Mouse (Mus musculus): ENCODE measurements around the gene Gm43064.
"Not testable (repeated sequence)": the region's sequence is repeated elsewhere in the genome, so short reads cannot be mapped to it uniquely, and the experiment has no call there.

Gm43064 gene

DNA sequence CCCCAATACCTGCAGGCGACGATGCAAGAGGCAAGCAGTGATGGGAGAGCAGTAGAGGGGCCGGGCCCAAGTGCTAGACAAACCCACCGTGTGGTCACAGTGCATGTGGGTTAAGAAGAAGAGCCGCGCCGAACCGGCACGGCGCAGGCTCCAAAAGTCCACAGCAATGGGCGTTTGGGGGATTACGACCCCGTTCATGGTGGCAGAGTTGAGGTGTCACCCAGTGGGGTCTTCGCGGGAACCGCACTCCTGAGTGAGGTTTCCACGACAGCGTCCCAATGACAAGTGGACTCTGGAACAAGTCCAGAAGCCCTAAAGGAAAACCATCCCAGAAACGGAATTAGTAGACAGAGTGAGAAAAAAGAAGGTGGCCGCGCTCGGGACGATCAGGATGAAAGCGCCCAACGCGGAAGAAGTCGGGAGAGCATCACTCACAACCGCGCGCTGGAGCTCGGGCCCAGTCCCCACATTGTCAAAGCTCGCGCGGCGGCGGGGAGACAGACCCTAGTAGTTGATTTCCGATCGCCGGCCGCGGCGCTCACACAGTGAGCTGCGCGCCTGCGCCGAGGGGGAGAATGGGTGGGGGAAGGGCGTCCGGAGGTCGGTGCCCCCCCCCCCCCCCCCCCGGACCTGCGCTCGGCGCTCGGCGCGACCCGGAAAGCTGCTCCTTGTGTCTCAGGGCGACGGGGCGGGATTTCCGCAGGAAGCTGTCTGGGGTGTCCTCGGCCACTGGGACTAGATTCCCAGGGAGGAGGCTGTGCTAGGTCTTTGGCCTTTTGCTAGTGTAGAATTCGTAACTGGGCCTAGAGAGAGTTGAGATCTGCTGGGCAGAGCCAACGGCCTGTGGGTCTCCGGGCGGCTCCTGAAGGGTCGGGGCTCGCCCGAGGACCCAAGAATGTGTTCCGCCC is at the start of gene Gm43064, which contains the start of the genes Dclre1b and Ap4b1:
TSS of gene Gm43064 (plus strand) at position 683 of the 908 bp plus-strand sequence.
TSS of gene Dclre1b (minus strand) at position 554 of the 908 bp plus-strand sequence.
TSS of gene Ap4b1 (plus strand) at position 630 of the 908 bp plus-strand sequence.
- DNase-seq, result peak; percentile 95 to 97

DNA sequence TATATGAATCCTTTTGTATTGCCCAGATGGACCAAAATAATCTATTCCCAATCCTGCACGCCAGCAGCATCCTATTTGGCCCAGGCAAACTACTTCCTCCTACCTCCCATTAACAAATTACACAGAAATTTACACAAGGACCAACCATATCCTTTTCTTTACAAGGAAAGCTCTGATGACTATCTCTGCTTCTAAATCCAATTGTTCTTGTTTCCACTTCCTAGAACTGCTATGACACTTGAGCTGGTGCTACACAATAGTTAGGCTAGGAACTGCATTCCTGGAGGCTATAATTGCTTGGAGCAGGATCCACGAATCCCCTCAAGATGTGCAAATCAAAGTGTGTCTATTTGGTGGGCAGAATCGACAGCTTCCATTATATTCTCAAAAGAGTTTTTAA is 42.6 kb upstream of the Gm43064 start:
- no peak for DNase-seq

DNA sequence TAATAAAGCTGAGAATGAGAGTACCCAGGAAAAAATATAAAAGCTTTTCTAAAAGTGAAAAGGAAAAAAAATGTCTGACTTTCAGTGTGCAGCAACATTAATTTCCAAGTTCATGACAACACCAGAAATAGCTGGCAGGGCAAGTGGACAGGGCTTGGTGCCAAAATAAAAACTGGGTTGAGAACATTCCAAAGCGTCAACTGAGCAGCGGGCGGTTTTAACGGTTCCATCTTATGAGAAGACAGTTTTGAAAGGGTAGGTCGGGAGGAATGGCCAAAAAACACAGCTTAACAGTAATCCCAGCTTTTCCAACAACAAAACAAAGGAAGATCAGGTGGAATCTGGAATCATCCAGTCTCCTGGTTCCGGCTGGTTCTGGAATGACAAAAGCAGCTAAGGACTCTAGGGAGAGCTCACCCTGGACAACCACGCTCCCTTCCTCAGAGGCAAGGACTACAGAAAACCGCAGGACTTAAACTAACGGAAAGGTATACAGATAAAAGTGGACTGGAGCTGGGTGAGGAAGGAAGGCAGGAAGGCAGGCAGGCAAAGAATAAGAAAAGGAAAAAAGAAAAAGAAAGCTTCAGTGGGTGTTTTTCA is 37.7 kb upstream of the Gm43064 start:
- peak; percentile 87 to 90 for DNase-seq

DNA sequence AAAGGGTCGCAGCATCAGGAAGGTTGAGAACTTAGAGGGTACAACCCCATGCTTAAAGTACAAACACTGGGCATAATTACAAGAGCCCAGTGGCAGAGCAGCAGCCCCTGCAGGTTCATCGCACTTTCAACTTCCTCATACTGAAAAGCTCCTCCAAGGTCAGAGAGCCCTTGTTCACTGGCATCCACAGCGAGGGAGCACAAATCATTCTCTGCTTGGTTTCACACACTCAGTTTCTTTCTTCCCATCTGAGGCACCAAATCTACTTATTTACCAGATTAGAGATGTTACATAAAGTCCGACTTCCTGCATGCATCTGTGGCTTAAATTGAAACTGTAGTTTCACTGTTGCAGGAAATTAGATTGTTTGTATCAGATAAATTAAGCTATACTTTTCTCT is 36.5 kb upstream of the Gm43064 start:
- DNase-seq, result peak; percentile 38 to 66

DNA sequence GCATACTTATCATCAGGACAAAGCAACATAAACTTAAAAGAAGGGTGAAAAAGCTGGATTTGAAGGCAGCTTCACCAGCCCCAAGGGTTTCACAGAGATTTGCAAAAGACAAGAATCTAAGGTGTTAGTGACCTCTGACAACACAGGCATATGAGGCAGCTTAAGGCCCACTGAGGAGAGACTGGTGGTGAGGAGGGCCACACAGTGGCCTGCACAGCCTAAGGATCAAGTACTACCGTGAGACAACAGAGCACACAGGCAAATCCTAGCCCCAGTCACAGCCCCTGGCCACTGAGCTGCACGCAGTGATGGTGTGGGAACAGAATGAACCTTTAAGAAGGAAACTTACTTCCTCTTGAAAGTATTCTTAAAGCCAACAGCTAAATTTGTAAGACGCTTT is 35.9 kb upstream of the Gm43064 start:
- DNase-seq, result no peak

DNA sequence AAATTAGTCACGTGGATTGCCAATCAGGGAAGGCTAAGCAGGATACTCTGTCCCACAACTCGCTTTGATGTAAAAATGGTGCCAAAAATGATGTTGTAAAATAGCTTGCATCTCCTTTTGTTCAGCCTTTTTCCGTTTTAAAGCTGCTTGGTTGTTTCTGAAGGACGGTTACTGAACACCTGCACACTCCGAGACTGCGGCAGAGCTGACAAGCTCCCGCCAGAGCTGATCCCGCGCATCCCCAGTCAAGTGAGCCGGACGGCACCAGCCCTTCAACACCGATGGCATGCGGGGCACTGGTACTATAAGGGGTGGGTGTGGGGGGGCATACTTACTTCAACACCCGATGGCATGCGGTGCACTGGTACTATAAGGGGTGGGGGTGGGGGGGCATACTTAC is 35.4 kb upstream of the Gm43064 start:
- DNase-seq, result no peak

DNA sequence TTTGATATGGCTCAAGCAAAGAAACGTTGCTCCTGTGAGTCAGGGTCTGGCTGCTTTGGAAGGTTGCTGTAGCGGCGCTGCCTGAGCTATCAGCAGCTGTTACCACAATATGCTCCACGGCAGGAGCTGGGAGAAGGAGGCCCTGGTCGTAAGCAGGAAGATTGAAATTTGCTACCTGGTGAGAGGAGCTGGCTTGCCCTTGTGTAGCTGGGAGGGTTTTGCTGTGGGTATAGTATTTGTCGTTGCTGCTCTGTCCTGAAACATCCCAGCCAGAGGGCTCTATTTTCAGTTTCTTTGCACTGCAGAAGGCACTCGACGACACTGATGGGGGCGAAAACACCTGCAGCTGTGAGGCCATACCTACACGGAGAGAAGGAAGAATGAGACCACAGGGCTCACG is 31.4 kb upstream of the Gm43064 start:
- no peak for DNase-seq

DNA sequence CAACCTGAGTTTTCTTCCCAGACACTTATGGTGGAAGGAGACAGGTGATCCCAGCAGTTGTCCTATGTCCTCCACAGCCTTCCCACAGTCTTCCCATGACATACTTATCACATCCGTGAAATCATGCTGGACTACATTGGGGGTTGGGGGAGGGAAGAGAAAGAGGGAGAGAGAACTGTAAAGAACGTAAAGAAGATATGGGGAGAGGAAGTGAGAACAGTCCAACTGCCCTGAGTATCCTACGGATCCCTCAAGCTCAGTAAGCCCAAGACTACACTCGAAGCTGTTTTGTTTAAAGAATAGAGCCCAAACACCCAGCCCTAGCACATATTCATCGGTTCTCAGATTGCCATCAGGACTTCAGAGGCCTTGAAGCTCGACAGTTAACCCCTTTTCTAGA is 30.7 kb upstream of the Gm43064 start:
- DNase-seq, result no peak

DNA sequence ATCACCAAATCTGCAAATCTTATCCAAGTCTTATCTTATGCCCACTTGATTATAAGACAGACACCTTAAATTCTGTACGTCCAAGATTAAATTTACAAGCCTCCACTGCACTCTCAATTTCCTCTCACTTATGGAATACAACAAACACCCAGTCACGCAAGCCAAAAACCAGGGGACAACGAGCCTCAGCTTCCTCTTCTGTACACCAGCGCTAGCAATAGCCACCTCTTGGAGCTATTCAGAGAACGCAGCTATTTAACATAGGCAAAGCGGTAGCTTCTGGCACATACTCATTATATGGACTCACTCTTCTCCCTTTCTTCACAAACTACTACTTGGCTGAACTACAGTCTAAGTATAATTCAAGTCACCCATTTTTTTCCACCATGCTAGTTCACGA is 30.2 kb upstream of the Gm43064 start:
- DNase-seq, result no peak

DNA sequence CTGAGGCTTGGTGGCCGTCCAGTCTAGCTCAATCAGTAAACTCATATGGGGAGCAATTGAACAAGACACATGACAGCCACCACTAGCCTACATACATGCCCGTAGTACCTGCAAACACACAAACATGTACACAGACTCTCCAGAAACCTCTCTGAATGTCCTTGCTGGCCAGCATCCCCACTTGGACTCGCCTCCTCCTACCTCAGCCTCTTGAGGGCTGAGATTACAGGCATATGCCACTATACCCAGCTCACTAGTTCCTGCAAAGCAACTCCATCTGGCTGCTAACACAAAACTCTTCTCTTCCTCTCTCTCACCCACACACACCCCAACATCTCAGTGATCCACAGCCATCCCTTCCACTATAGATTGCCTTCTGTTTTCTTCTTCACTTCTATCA is 29.1 kb upstream of the Gm43064 start:
- no peak for DNase-seq

DNA sequence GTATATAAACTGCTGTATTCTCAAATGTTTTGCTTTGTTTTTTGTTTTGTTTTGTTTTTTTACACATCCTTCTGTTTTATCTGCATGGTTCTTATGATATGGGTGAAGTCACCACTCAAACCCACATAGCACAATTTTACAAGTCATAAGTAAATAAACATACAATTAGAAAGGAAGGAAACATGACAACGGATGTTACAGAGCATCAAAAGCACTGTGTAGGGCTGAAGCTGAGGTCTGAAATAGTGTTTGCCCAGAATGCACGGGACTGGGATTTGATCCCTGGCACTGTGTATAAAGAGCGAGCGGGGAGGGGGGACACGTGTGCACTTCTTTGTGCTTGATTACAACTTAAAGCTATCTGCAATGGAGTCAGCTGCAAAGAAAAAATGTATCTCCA is 28.6 kb upstream of the Gm43064 start:
- no peak for DNase-seq

DNA sequence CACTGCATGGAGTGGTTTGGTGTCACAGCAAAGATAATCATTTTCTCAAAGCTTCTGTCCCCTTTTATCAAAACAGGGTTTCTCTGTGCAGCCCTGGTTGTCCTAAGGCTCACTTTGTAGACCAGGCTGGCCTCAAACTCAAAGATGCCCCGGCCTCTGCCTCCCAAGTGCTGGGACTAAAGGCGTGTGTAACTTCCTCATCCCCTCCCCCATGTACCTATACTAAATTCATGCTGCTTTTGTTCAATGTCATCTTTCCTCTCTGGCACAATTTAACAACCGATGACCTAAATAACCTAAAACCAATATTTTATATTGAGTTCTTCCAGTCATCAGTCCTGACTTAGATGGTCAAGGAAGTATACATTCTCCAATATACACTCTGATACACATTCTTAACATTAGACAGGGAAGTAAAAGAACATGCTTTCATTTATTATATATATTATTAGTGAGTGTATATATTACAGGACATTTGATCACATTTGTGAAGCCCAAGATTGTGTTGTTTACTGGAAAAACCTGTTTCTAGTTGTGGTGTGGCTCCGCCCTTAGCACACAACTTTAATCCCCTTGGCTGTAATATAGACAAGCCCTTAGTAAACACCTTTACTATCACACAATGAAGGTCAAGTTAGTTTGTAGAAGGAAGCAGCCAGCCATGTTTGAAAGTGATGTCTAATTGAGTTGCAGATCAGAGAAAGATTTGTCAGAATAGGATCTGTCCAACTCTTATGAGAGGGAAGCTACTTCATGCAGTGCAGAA is 26.3 kb upstream of the Gm43064 start:
- no peak for DNase-seq

DNA sequence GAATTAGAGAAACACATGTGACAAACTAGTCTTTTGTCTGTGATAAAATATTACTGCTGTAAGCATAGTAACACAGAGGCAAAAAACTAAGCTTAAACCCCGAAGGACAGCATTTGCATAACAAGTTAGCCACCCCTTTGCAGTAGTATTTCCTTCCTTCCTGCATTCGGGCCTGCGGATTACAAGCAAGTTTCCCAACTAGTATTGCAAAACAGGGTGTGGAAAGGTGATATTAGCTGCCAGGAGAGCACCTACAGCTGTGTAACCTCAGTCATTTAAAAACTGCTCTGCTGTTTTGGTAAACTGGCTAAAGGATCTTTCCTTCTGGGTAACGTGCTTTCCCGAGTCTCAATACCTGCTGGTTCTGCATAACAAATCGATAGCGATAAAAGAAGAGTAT is 22.1 kb upstream of the Gm43064 start:
- no peak for DNase-seq

DNA sequence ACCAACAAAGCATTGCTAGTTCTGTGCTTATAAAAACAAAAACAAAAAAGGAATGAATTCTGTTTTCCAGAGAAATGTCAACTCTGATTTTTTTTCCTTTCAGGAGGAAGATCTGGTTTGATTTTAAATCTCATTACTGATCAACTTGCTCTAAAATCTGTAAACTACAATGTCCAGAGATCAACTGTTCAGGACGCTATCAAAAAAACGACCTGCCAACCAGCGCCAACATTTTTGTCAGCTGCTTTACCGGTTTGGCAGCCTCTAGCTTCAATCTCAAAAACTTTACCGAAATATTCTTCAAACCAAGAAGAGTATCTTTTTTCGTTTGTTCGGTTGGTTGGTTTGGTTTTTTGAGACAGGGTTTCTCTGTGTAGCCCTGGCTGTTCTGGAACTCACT is 20.3 kb upstream of the Gm43064 start:
- DNase-seq, result peak in 1 of 2 experiments; percentile 50

DNA sequence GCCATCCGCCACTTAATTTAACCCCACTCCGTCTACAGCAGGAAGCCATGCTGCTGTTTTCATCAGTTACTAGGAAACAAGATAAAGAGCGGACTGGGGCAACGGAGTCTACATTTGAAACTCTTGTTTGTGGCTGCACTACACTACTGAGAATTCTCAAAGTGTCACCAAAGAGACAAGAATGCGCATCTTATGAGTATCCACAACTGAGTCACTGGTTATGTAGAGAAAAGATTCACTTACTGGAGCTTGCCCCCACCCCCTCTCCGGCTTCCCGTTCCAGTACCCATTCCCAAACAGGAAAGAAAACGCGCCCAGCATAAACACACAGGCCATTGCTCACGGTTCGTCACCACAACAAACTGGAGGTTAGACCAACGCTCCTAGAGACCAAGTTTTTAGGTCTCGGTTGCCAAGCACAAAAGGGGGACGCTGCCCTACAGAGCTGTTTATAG is 19.5 kb upstream of the Gm43064 start:
- DNase-seq, result peak; percentile 51 to 67

DNA sequence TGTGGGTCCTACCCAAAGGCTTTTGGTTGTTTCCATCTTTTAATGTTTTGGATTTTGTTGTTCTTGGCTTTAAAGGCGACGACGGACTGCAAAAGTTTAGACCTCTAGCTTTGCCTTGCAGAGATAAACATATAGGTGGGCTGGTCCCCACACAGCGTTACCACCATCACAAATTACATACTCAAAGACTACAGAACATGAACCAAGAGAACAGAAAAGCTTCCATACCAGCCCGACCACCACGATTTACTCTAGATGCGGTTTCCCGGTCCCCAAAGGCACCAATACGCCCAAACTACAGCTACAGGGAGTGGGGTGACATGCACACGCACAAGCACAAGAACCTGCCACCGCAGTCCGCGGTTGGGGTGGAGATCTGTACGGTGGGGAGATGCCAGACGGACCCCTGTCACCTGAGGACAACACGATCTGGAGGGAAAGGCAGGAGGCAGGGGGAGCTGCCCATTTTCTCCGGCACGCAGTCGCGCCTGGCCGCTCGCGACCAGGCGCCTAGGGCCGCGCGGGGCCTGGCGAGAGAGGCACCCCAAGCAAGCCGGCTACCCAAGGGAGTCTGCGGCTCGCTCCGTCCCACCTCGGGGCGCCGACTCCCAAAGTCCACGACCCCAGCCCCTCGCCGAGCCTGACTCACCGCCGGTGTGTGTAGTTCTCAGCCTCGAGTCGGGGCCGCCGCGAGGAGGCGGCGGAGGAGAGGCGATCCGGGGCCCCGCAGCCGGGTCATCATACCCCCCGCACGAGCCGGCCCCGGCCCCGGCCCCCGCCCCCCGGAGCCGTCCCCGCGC is 18.8 kb upstream of the Gm43064 start:
- peak in 1 of 2 experiments; percentile 23 for DNase-seq

DNA sequence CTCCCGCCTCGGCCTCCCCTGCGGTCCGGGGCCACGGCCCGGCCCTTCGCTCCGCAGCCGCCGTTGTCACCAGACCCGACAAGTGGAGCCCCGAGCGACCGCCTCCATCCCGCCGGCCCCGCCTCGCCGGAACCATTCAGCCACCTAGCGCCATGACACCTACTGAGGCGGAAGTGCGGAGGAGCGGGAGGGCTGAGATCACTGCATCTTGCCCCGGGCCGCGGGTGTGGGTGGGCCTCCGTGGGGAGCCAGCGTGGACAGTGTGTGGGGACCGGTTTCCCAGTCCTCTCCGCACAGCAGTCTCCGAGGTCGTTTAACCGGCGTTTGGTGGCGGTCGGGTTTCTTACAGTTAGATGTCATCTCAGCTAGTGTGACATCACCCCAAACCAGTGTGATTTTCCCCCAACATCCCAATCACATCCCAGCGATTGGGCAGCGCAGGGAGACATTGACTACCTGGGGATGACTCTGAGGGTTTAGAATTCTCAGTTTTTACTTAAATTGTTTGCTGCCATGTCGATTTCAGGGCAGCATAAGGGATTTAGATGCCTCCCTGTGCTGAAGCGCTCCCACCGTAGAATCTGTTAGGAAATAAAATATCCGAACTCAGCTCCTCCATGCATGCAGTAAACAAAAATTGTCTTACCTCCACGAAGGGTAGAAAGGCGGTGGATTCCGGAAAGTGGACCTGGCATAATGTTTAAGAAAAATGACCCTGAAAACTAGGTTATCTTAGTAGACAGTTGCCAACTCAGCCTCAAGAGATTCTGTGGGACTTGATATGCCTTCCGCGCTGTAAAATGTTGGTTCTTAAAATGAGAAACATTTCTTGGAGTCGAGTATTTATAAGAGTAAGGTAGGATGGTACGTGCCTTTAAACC is 17.9 kb upstream of the Gm43064 start, which contains the start of gene Hipk1:
TSS of gene Hipk1 (minus strand) at position 334 of the 881 bp plus-strand sequence.
- DNase-seq, result peak; percentile 94 to 98

DNA sequence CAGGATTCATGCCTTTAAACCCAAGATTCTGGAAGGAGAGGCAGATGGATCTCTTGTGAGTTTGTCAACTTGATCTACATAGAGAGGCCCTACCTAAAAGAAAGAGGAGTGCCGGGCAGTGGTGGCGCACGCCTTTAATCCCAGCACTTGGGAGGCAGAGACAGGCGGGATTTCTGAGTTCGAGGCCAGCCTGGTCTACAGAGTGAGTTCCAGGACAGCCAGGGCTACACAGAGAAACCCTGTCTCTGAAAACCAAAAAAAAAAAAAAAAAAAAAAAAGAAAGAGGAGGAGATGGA is 17.3 kb upstream of the Gm43064 start:
- DNase-seq, result not testable (repeated sequence)

DNA sequence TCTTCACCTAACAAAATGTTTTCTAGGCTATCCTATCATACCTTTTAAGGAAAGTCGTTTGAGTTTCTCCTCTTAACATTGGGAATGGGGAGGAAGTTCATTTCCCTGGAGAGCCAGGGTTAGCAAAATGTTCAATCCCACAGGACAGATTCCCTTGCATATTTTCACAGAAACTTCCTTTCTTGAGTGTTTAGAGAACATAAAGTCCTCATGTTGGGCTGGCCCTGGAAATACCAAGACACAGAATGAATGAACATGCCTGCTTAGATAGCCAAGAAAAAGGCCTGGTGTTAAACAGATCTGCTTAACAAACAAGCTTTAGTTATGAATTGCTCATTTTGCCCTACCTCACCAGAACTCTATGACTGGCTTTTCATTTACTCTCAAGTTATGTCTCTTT is 16.8 kb upstream of the Gm43064 start:
- no peak for DNase-seq

DNA sequence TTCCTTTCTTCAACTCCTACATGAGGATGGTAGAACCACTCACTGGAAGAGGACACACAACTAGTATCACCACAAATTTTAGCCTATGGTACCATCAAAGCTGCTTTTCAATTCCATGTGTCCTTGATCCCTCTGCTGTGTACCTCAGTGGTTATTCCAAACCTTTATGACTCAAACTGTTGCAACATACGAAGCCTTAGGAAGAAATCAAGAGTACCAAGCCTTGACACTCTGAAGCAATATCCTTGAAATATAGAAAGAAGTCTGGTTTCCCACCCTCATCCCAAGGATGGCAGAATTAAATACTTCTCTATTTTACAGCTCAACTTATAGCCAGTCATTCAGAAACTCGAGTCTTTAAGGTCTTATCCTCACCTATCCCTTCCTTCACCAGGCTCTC is 13.0 kb upstream of the Gm43064 start:
- no peak for DNase-seq

DNA sequence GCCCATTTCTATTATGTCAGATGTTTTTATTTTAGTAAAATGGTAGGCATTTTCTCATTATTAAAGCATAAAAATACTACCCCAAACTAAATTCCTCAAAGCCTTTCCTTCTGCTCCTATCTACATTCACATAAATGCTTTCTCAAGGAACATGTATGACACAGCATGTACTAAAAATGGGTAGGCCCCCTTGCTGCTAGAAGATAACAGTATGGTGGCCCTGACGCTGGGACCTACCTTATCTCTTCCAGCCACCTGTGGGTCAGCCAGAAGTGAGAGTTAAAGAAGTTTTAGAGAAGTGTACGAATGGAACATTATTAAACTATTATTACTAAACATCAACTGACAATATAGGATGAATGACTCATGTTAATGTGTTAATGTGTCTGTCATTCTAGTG is 9.9 kb upstream of the Gm43064 start:
- no peak for DNase-seq
